Comparison of ENCODE assay signal across 13 mouse cellular contexts in the genomic region with DNA sequence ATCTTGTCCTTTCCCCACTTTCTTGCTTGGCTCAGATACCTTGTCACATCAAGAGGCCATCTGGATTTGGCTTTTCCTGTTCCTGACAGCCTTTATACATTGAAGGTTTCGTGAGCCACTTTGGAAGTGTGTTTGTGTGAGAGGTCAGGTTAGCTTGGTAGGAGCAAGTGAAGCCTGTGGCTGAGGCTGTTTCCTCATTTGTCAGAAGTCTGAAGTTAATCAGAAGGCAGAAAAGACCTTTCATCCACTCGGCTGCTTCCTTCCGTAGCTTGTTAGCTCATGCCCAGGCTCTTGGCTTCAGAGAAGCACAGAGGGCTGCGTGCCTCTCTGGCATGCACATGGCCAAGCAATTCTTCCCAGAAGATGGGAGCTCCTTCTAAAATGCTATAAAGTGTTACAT. TPM values are rescaled to one million over a fixed set of nuclear protein-coding genes. Genes with fewer than 3 reads are reported as not detected.
A peak's percentile ranks its signal among the peaks of the same experiment; 100 is the strongest.
DNase-seq lines count a peak whose midpoint lies in the region; ATAC-seq and TF ChIP-seq lines count a peak whose summit lies in the region.
"Had no signal": no experiment of that assay in that cellular context is flagged by ENCODE, and none has a peak within 500 bp of the region (broad histone marks: within the 10 kb centered on the region; RNA-seq: fewer than 3 reads in every experiment).

No protein-coding gene starts in this region.

- no peak for TF ChIP-seq CTCF in G1E (IDR thresholded peaks at IDR 0.05; ENCODE audit: low read depth, low read length)

- H3K9ac ChIP-seq in liver, embryonic 12.5 days = no peak overlapping the region
- H3K9ac ChIP-seq in liver, embryonic 13.5 days = no peak overlapping the region
- no peak overlapping the region for H3K9ac ChIP-seq in forebrain, embryonic 16.5 days (replicated peaks; ENCODE audit: low read depth, low read length)
- H3K9ac ChIP-seq: midbrain, embryonic 12.5 days; neural tube, embryonic 13.5 days had no signal

- H3K9me3 ChIP-seq in liver, embryonic 12.5 days (replicated peaks) = no peaks in the 10 kb centered on the region
- H3K9me3 ChIP-seq in G1E (replicated peaks) = peaks cover 74% of the 10 kb centered on the region
- no peaks in the 10 kb centered on the region for H3K9me3 ChIP-seq in liver, embryonic 13.5 days (replicated peaks)
- H3K9me3 ChIP-seq in forebrain, embryonic 16.5 days (ENCODE audit: control insufficient read depth, low read length) = no peaks in the 10 kb centered on the region
- H3K9me3 ChIP-seq: midbrain, embryonic 12.5 days; neural tube, embryonic 13.5 days had no signal

- no peak overlapping the region for H3K4me2 ChIP-seq in liver, embryonic 12.5 days
- no peak overlapping the region for H3K4me2 ChIP-seq in liver, embryonic 13.5 days
- no peak overlapping the region for H3K4me2 ChIP-seq in forebrain, embryonic 16.5 days (ENCODE audit: low read length)
- H3K4me2 ChIP-seq: midbrain, embryonic 12.5 days; neural tube, embryonic 13.5 days had no signal

- 37% methylated on average over 4 of the region's 4 CpGs for WGBS in liver, embryonic 12.5 days (ENCODE audit: insufficient replicate concordance)
- WGBS in liver, embryonic 13.5 days (ENCODE audit: insufficient replicate concordance) = 31% methylated on average over 4 of the region's 4 CpGs
- 77% methylated on average over 4 of the region's 4 CpGs for WGBS in forebrain, embryonic 16.5 days

- ATAC-seq in liver, embryonic 12.5 days = no peak
- ATAC-seq in G1E (ENCODE audit: extremely low read depth, insufficient number of reproducible peaks, low FRiP score, poor library complexity, severe bottlenecking) = no peak
- ATAC-seq in liver, embryonic 13.5 days (ENCODE audit: low read depth) = no peak
- ATAC-seq in forebrain, embryonic 16.5 days = no peak
- ATAC-seq: inflammation-experienced regulatory T-cells, adult 6 months had no signal

- H3K4me1 ChIP-seq in liver, embryonic 12.5 days = peaks cover 41% of the 10 kb centered on the region
- H3K4me1 ChIP-seq in G1E (ENCODE audit: insufficient read depth, low read depth, low read length) = peaks cover 6% of the 10 kb centered on the region; the same call in 1 of the 2 replicates
- H3K4me1 ChIP-seq in liver, embryonic 13.5 days (replicated peaks) = peaks cover 30% of the 10 kb centered on the region
- peaks cover 12% of the 10 kb centered on the region for H3K4me1 ChIP-seq in forebrain, embryonic 16.5 days (replicated peaks; ENCODE audit: control insufficient read depth, insufficient read depth, low read length)

- no peak overlapping the region for H3K4me3 ChIP-seq in liver, embryonic 12.5 days
- H3K4me3 ChIP-seq in G1E (ENCODE audit: low read depth, low read length) = no peak overlapping the region
- H3K4me3 ChIP-seq in liver, embryonic 13.5 days (replicated peaks) = no peak overlapping the region
- no peak overlapping the region for H3K4me3 ChIP-seq in forebrain, embryonic 16.5 days (replicated peaks; ENCODE audit: low read length)
- H3K4me3 ChIP-seq: erythroblast, embryonic 14.5 days; midbrain, embryonic 12.5 days; neural tube, embryonic 13.5 days had no signal

- 0 out of 2 replicates have a peak, but pooled peaks cover 7% of the 10 kb centered on the region for H3K36me3 ChIP-seq in liver, embryonic 12.5 days
- no peaks in the 10 kb centered on the region for H3K36me3 ChIP-seq in G1E (replicated peaks)
- peaks cover 6% of the 10 kb centered on the region; the same call in 1 of the 2 replicates for H3K36me3 ChIP-seq in liver, embryonic 13.5 days
- H3K36me3 ChIP-seq in forebrain, embryonic 16.5 days (ENCODE audit: control insufficient read depth, insufficient read depth) = no peaks in the 10 kb centered on the region

- DNase-seq in liver = no peak
- peak; percentile 21 for DNase-seq in G1E (ENCODE audit: low spot score)
- DNase-seq in adrenal gland, postnatal 14 days = peak; percentile 52
- DNase-seq in liver, embryonic 13.5 days = no peak
- no peak for DNase-seq in cerebellum, adult 18-20 months
- no peak for DNase-seq in cerebellum, adult 9-11 months
- DNase-seq: gastrocnemius, postnatal 25 days had no signal

- H3K27ac ChIP-seq in liver, embryonic 12.5 days = 0 out of 2 replicates have a peak overlapping the region, but pooled peaks have one; percentile 21
- 0 out of 2 replicates have a peak overlapping the region, but pooled peaks have one; percentile 34 for H3K27ac ChIP-seq in liver, embryonic 13.5 days
- no peak overlapping the region for H3K27ac ChIP-seq in forebrain, embryonic 16.5 days (ENCODE audit: low read length)
- H3K27ac ChIP-seq: midbrain, embryonic 12.5 days; neural tube, embryonic 13.5 days had no signal

- no peaks in the 10 kb centered on the region for H3K27me3 ChIP-seq in liver, embryonic 12.5 days (replicated peaks)
- H3K27me3 ChIP-seq in G1E (ENCODE audit: insufficient read depth, low read length) = peaks cover 2% of the 10 kb centered on the region; the same call in 1 of the 2 replicates
- H3K27me3 ChIP-seq in liver, embryonic 13.5 days = no peaks in the 10 kb centered on the region
- H3K27me3 ChIP-seq in forebrain, embryonic 16.5 days (replicated peaks; ENCODE audit: control insufficient read depth, insufficient read depth, low read length) = no peaks in the 10 kb centered on the region
- H3K27me3 ChIP-seq: midbrain, embryonic 12.5 days; neural tube, embryonic 13.5 days had no signal

RNA-seq across cellular contexts. Expression of gene 1600014C10Rik, which starts 4.8 kb away (rescaled TPM):
- polyA plus RNA-seq in liver, embryonic 12.5 days (2016; fragmentation: Nextera tagmentation; extraction: Ambion mirVana) = 7.0 and 7.5 TPM in 2 replicates
- total RNA-seq in G1E (2014; fragmentation: Nextera tagmentation) = 3.0 and 3.7 TPM in 2 replicates
- 12.3 and 15.0 TPM in 2 replicates for total RNA-seq in G1E (2017)
- 6.3 and 6.7 TPM in 2 replicates for polyA plus RNA-seq in G1E (2012)
- 36.1 and 50.2 TPM in 2 replicates for total RNA-seq in adrenal gland, postnatal 14 days (2021)
- polyA plus RNA-seq in liver, embryonic 13.5 days (2015; fragmentation: Nextera tagmentation; extraction: Ambion mirVana) = 8.7 and 9.0 TPM in 2 replicates
- polyA plus RNA-seq in forebrain, embryonic 16.5 days (2015; fragmentation: Nextera tagmentation; extraction: Ambion mirVana) = 17.7 and 18.7 TPM in 2 replicates
- polyA plus RNA-seq: erythroblast, embryonic 14.5 days had no signal

RNA-seq across cellular contexts. Expression of gene Plekhf1, which starts 40.0 kb away (rescaled TPM):
- polyA plus RNA-seq in liver, embryonic 12.5 days (2016; fragmentation: Nextera tagmentation; extraction: Ambion mirVana) = 0.45 and 0.55 TPM in 2 replicates
- 0.24 and 0.60 TPM in 2 replicates for total RNA-seq in G1E (2014; fragmentation: Nextera tagmentation)
- 0.93 and 1.1 TPM in 2 replicates for total RNA-seq in G1E (2017)
- polyA plus RNA-seq in G1E (2012) = 1.2 and 1.4 TPM in 2 replicates
- 6.0 and 7.6 TPM in 2 replicates for total RNA-seq in adrenal gland, postnatal 14 days (2021)
- polyA plus RNA-seq in liver, embryonic 13.5 days (2015; fragmentation: Nextera tagmentation; extraction: Ambion mirVana) = 0.44 and 0.46 TPM in 2 replicates
- polyA plus RNA-seq in forebrain, embryonic 16.5 days (2015; fragmentation: Nextera tagmentation; extraction: Ambion mirVana) = 0.42 and 0.71 TPM in 2 replicates

Comparison
In these comparisons a context has a peak if more than half of its experiments do, and no peak if none do; other contexts are left out.
1. DNase-seq: peak in G1E (single experiment) and adrenal gland, postnatal 14 days (single experiment); none in liver (single experiment), liver, embryonic 13.5 days (single experiment), cerebellum, adult 18-20 months (0 of 2) and cerebellum, adult 9-11 months (single experiment).